Comparison of ENCODE assay signal across 24 mouse cellular contexts in genomic region chr11:49292777-49293176, GRCm38 (mm10). TPM values are rescaled to one million over a fixed set of nuclear protein-coding genes. Genes with fewer than 3 reads are reported as not detected.
DNase-seq lines count a peak whose midpoint lies in the region; ATAC-seq and TF ChIP-seq lines count a peak whose summit lies in the region.
"Had no signal": no experiment of that assay in that cellular context is flagged by ENCODE, and none has a peak within 500 bp of the region (broad histone marks: within the 10 kb centered on the region; RNA-seq: fewer than 3 reads in every experiment).

No protein-coding gene starts in this region.

- peak; percentile 27 for DNase-seq in forebrain, embryonic 14.5 days (ENCODE audit: low spot score)
- DNase-seq in midbrain, embryonic 14.5 days, result peak; percentile 14
- DNase-seq in layer of hippocampus, adult 8-10 months (ENCODE audit: low spot score in 2 of 2), result peak; percentile 39 to 42
- peak; percentile 54 for DNase-seq in right cerebral cortex, postnatal 25 days
- DNase-seq in spleen, postnatal 14 days (ENCODE audit: low spot score in 2 of 2), result no peak
- DNase-seq: cerebellum, adult 11-12 months; gastrocnemius, postnatal 25 days; heart, postnatal 4 days; kidney, adult 2 months; kidney, postnatal 25 days; lung, postnatal 36 days; spleen, adult 18-20 months; thymus, postnatal 14 days had no signal

- no peak overlapping the region for H3K4me2 ChIP-seq in forebrain, embryonic 14.5 days (ENCODE audit: low read length)
- H3K4me2 ChIP-seq in forebrain, embryonic 12.5 days, result no peak overlapping the region
- no peak overlapping the region for H3K4me2 ChIP-seq in midbrain, embryonic 14.5 days (ENCODE audit: low read length)
- H3K4me2 ChIP-seq in midbrain, embryonic 16.5 days (ENCODE audit: low read length), result no peak overlapping the region
- no peak overlapping the region for H3K4me2 ChIP-seq in intestine, postnatal 0 days (replicated peaks; ENCODE audit: low read depth)
- H3K4me2 ChIP-seq: embryonic facial prominence, embryonic 12.5 days; heart, embryonic 13.5 days; limb, embryonic 12.5 days; liver, embryonic 15.5 days; midbrain, embryonic 11.5 days had no signal

- no peaks in the 10 kb centered on the region for H3K9me3 ChIP-seq in forebrain, embryonic 14.5 days (replicated peaks; ENCODE audit: control insufficient read depth, low read length)
- H3K9me3 ChIP-seq in forebrain, embryonic 12.5 days, result no peaks in the 10 kb centered on the region
- H3K9me3 ChIP-seq in midbrain, embryonic 14.5 days (ENCODE audit: control insufficient read depth, low read length), result no peaks in the 10 kb centered on the region
- no peaks in the 10 kb centered on the region for H3K9me3 ChIP-seq in midbrain, embryonic 16.5 days (replicated peaks; ENCODE audit: control insufficient read depth, low read length, poor library complexity, severe bottlenecking)
- H3K9me3 ChIP-seq in intestine, postnatal 0 days (ENCODE audit: control insufficient read depth), result no peaks in the 10 kb centered on the region
- H3K9me3 ChIP-seq: embryonic facial prominence, embryonic 12.5 days; heart, embryonic 13.5 days; limb, embryonic 12.5 days; liver, embryonic 15.5 days had no signal

- no peak overlapping the region for H3K9ac ChIP-seq in forebrain, embryonic 14.5 days (ENCODE audit: low read length)
- no peak overlapping the region for H3K9ac ChIP-seq in forebrain, embryonic 12.5 days
- no peak overlapping the region for H3K9ac ChIP-seq in midbrain, embryonic 14.5 days (replicated peaks; ENCODE audit: low read length)
- no peak overlapping the region for H3K9ac ChIP-seq in midbrain, embryonic 16.5 days (ENCODE audit: low read depth, low read length)
- H3K9ac ChIP-seq in intestine, postnatal 0 days (ENCODE audit: low read depth, low read length), result no peak overlapping the region
- H3K9ac ChIP-seq: embryonic facial prominence, embryonic 12.5 days; heart, embryonic 13.5 days; limb, embryonic 12.5 days; liver, embryonic 15.5 days had no signal

- WGBS in forebrain, embryonic 14.5 days, result 30% methylated on average over 3 of the region's 3 CpGs
- 66% methylated on average over 3 of the region's 3 CpGs for WGBS in forebrain, embryonic 12.5 days
- WGBS in midbrain, embryonic 14.5 days, result 68% methylated on average over 3 of the region's 3 CpGs
- WGBS in midbrain, embryonic 16.5 days, result 45% methylated on average over 3 of the region's 3 CpGs
- WGBS in intestine, postnatal 0 days, result 80% methylated on average over 3 of the region's 3 CpGs

- no peak for TF ChIP-seq CTCF in intestine, postnatal 0 days (IDR thresholded peaks at IDR 0.05; ENCODE audit: low read depth)

- peak; percentile 44; the same call in 1 of the 2 replicates for ATAC-seq in forebrain, embryonic 14.5 days
- ATAC-seq in forebrain, embryonic 12.5 days (ENCODE audit: low FRiP score), result no peak
- ATAC-seq in midbrain, embryonic 14.5 days (ENCODE audit: low FRiP score, low TSS enrichment), result no peak
- ATAC-seq in midbrain, embryonic 16.5 days, result no peak
- ATAC-seq in intestine, postnatal 0 days, result no peak
- ATAC-seq: hindbrain, postnatal 0 days; Patski had no signal

- no peak overlapping the region for H3K4me3 ChIP-seq in forebrain, embryonic 14.5 days (ENCODE audit: low read depth, low read length)
- H3K4me3 ChIP-seq in forebrain, embryonic 12.5 days (replicated peaks), result no peak overlapping the region
- no peak overlapping the region for H3K4me3 ChIP-seq in midbrain, embryonic 14.5 days (replicated peaks; ENCODE audit: low read depth, low read length)
- H3K4me3 ChIP-seq in midbrain, embryonic 16.5 days (ENCODE audit: low read depth, low read length), result no peak overlapping the region
- no peak overlapping the region for H3K4me3 ChIP-seq in intestine, postnatal 0 days (ENCODE audit: low read depth, low read length)
- H3K4me3 ChIP-seq: embryonic facial prominence, embryonic 12.5 days; heart, embryonic 13.5 days; limb, embryonic 12.5 days; liver, embryonic 15.5 days had no signal

- no peak overlapping the region for H3K27ac ChIP-seq in forebrain, embryonic 14.5 days (ENCODE audit: low read depth, low read length)
- no peak overlapping the region for H3K27ac ChIP-seq in forebrain, embryonic 12.5 days
- H3K27ac ChIP-seq in midbrain, embryonic 14.5 days (replicated peaks; ENCODE audit: low read depth, low read length), result no peak overlapping the region
- no peak overlapping the region for H3K27ac ChIP-seq in midbrain, embryonic 16.5 days (ENCODE audit: low read length)
- no peak overlapping the region for H3K27ac ChIP-seq in intestine, postnatal 0 days (ENCODE audit: low read depth, low read length)
- H3K27ac ChIP-seq: embryonic facial prominence, embryonic 12.5 days; heart, embryonic 13.5 days; hindbrain, postnatal 0 days; limb, embryonic 12.5 days; liver, embryonic 15.5 days had no signal

- H3K27me3 ChIP-seq in forebrain, embryonic 14.5 days (replicated peaks; ENCODE audit: control insufficient read depth, insufficient read depth, low read length), result no peaks in the 10 kb centered on the region
- no peaks in the 10 kb centered on the region for H3K27me3 ChIP-seq in forebrain, embryonic 12.5 days
- no peaks in the 10 kb centered on the region for H3K27me3 ChIP-seq in midbrain, embryonic 14.5 days (ENCODE audit: control insufficient read depth, insufficient read depth, low read length)
- no peaks in the 10 kb centered on the region for H3K27me3 ChIP-seq in midbrain, embryonic 16.5 days (ENCODE audit: control insufficient read depth, insufficient read depth, low read depth, low read length)
- H3K27me3 ChIP-seq in intestine, postnatal 0 days (replicated peaks; ENCODE audit: control insufficient read depth, insufficient read depth, low read length), result no peaks in the 10 kb centered on the region
- H3K27me3 ChIP-seq: embryonic facial prominence, embryonic 12.5 days; heart, embryonic 13.5 days; limb, embryonic 12.5 days; liver, embryonic 15.5 days had no signal

- H3K4me1 ChIP-seq in forebrain, embryonic 14.5 days (ENCODE audit: control insufficient read depth, insufficient read depth, low read length), result no peaks in the 10 kb centered on the region
- peaks cover 2% of the 10 kb centered on the region; the same call in 1 of the 2 replicates for H3K4me1 ChIP-seq in forebrain, embryonic 12.5 days
- no peaks in the 10 kb centered on the region for H3K4me1 ChIP-seq in midbrain, embryonic 14.5 days (ENCODE audit: control insufficient read depth, insufficient read depth, low read length)
- no peaks in the 10 kb centered on the region for H3K4me1 ChIP-seq in midbrain, embryonic 16.5 days (ENCODE audit: control insufficient read depth, insufficient read depth, low read length)
- no peaks in the 10 kb centered on the region for H3K4me1 ChIP-seq in intestine, postnatal 0 days (replicated peaks; ENCODE audit: control insufficient read depth, insufficient read depth, low read length)
- H3K4me1 ChIP-seq: embryonic facial prominence, embryonic 12.5 days; heart, embryonic 13.5 days; limb, embryonic 12.5 days; liver, embryonic 15.5 days had no signal

- no peaks in the 10 kb centered on the region for H3K36me3 ChIP-seq in forebrain, embryonic 14.5 days (ENCODE audit: control insufficient read depth, insufficient read depth, low read length)
- H3K36me3 ChIP-seq in forebrain, embryonic 12.5 days (replicated peaks), result no peaks in the 10 kb centered on the region
- no peaks in the 10 kb centered on the region for H3K36me3 ChIP-seq in midbrain, embryonic 14.5 days (ENCODE audit: control insufficient read depth, insufficient read depth, low read length)
- no peaks in the 10 kb centered on the region for H3K36me3 ChIP-seq in midbrain, embryonic 16.5 days (ENCODE audit: control insufficient read depth, insufficient read depth, low read length)
- no peaks in the 10 kb centered on the region for H3K36me3 ChIP-seq in intestine, postnatal 0 days (ENCODE audit: control insufficient read depth, insufficient read depth)
- H3K36me3 ChIP-seq: embryonic facial prominence, embryonic 12.5 days; heart, embryonic 13.5 days; limb, embryonic 12.5 days; liver, embryonic 15.5 days had no signal

RNA-seq across cellular contexts. Expression of gene Olfr1392, which starts 7.7 kb away (rescaled TPM):
- polyA plus RNA-seq in forebrain, embryonic 14.5 days (2014; fragmentation: Nextera tagmentation; extraction: Ambion mirVana), result not detected in 2 replicates
- polyA plus RNA-seq in forebrain, embryonic 12.5 days (2016; fragmentation: Nextera tagmentation; extraction: Ambion mirVana), result not detected in 2 replicates
- 0.07 TPM in 1 of 2 replicates, not detected in the other for polyA plus RNA-seq in midbrain, embryonic 14.5 days (2014; fragmentation: Nextera tagmentation; extraction: Ambion mirVana)
- polyA plus RNA-seq in midbrain, embryonic 16.5 days (2015; fragmentation: Nextera tagmentation; extraction: Ambion mirVana), result not detected in 2 replicates
- not detected for total RNA-seq in layer of hippocampus, adult 8-10 months (2022)
- 0.08 TPM in 1 of 2 replicates, not detected in the other for polyA plus RNA-seq in intestine, postnatal 0 days (2015; fragmentation: Nextera tagmentation; extraction: Ambion mirVana)
- total RNA-seq: gastrocnemius, postnatal 25 days; hindbrain, postnatal 0 days had no signal
- polyA plus RNA-seq: embryonic facial prominence, embryonic 12.5 days; heart, embryonic 13.5 days; hindbrain, postnatal 0 days; liver, embryonic 15.5 days; midbrain, embryonic 11.5 days had no signal

RNA-seq across cellular contexts. Expression of gene Olfr10, which starts 11.8 kb away (rescaled TPM):
- not detected in 2 replicates for polyA plus RNA-seq in forebrain, embryonic 14.5 days (2014; fragmentation: Nextera tagmentation; extraction: Ambion mirVana)
- not detected in 2 replicates for polyA plus RNA-seq in forebrain, embryonic 12.5 days (2016; fragmentation: Nextera tagmentation; extraction: Ambion mirVana)
- not detected in 2 replicates for polyA plus RNA-seq in midbrain, embryonic 14.5 days (2014; fragmentation: Nextera tagmentation; extraction: Ambion mirVana)
- polyA plus RNA-seq in midbrain, embryonic 16.5 days (2015; fragmentation: Nextera tagmentation; extraction: Ambion mirVana), result not detected in 2 replicates
- total RNA-seq in layer of hippocampus, adult 8-10 months (2022), result not detected
- not detected in 2 replicates for polyA plus RNA-seq in intestine, postnatal 0 days (2015; fragmentation: Nextera tagmentation; extraction: Ambion mirVana)
- total RNA-seq: gastrocnemius, postnatal 25 days; heart, postnatal 4 days; hindbrain, postnatal 0 days had no signal
- polyA plus RNA-seq: embryonic facial prominence, embryonic 12.5 days; heart, embryonic 13.5 days; hindbrain, postnatal 0 days; kidney, adult 2 months; limb, embryonic 12.5 days; liver, embryonic 15.5 days; midbrain, embryonic 11.5 days; stomach, embryonic 16.5 days had no signal

RNA-seq across cellular contexts. Expression of gene Olfr1393, which starts 14.7 kb away (rescaled TPM):
- not detected in 2 replicates for polyA plus RNA-seq in forebrain, embryonic 14.5 days (2014; fragmentation: Nextera tagmentation; extraction: Ambion mirVana)
- polyA plus RNA-seq in forebrain, embryonic 12.5 days (2016; fragmentation: Nextera tagmentation; extraction: Ambion mirVana), result 0.06 and 0.18 TPM in 2 replicates
- polyA plus RNA-seq in midbrain, embryonic 14.5 days (2014; fragmentation: Nextera tagmentation; extraction: Ambion mirVana), result 0.22 TPM in 1 of 2 replicates, not detected in the other
- not detected in 2 replicates for polyA plus RNA-seq in midbrain, embryonic 16.5 days (2015; fragmentation: Nextera tagmentation; extraction: Ambion mirVana)
- total RNA-seq in layer of hippocampus, adult 8-10 months (2022), result not detected
- polyA plus RNA-seq in intestine, postnatal 0 days (2015; fragmentation: Nextera tagmentation; extraction: Ambion mirVana), result 0.16 TPM in 1 of 2 replicates, not detected in the other
- total RNA-seq: hindbrain, postnatal 0 days had no signal
- polyA plus RNA-seq: limb, embryonic 12.5 days; liver, embryonic 15.5 days; midbrain, embryonic 11.5 days; stomach, embryonic 16.5 days had no signal

RNA-seq across cellular contexts. Expression of gene Olfr1391, which starts 29.8 kb away (rescaled TPM):
- polyA plus RNA-seq in forebrain, embryonic 14.5 days (2014; fragmentation: Nextera tagmentation; extraction: Ambion mirVana), result not detected in 2 replicates
- polyA plus RNA-seq in forebrain, embryonic 12.5 days (2016; fragmentation: Nextera tagmentation; extraction: Ambion mirVana), result not detected in 2 replicates
- not detected in 2 replicates for polyA plus RNA-seq in midbrain, embryonic 14.5 days (2014; fragmentation: Nextera tagmentation; extraction: Ambion mirVana)
- polyA plus RNA-seq in midbrain, embryonic 16.5 days (2015; fragmentation: Nextera tagmentation; extraction: Ambion mirVana), result not detected in 2 replicates
- total RNA-seq in layer of hippocampus, adult 8-10 months (2022), result not detected
- polyA plus RNA-seq in intestine, postnatal 0 days (2015; fragmentation: Nextera tagmentation; extraction: Ambion mirVana), result not detected in 2 replicates
- total RNA-seq: gastrocnemius, postnatal 25 days; heart, postnatal 4 days; hindbrain, postnatal 0 days had no signal
- polyA plus RNA-seq: embryonic facial prominence, embryonic 12.5 days; heart, embryonic 13.5 days; hindbrain, postnatal 0 days; kidney, adult 2 months; limb, embryonic 12.5 days; liver, embryonic 15.5 days; midbrain, embryonic 11.5 days; Patski; stomach, embryonic 16.5 days had no signal

RNA-seq across cellular contexts. Expression of gene Olfr1390, which starts 42.2 kb away (rescaled TPM):
- polyA plus RNA-seq in forebrain, embryonic 14.5 days (2014; fragmentation: Nextera tagmentation; extraction: Ambion mirVana), result not detected in 2 replicates
- polyA plus RNA-seq in forebrain, embryonic 12.5 days (2016; fragmentation: Nextera tagmentation; extraction: Ambion mirVana), result not detected in 2 replicates
- not detected in 2 replicates for polyA plus RNA-seq in midbrain, embryonic 14.5 days (2014; fragmentation: Nextera tagmentation; extraction: Ambion mirVana)
- polyA plus RNA-seq in midbrain, embryonic 16.5 days (2015; fragmentation: Nextera tagmentation; extraction: Ambion mirVana), result not detected in 2 replicates
- not detected for total RNA-seq in layer of hippocampus, adult 8-10 months (2022)
- polyA plus RNA-seq in intestine, postnatal 0 days (2015; fragmentation: Nextera tagmentation; extraction: Ambion mirVana), result not detected in 2 replicates
- total RNA-seq: gastrocnemius, postnatal 25 days; heart, postnatal 4 days; hindbrain, postnatal 0 days had no signal
- polyA plus RNA-seq: embryonic facial prominence, embryonic 12.5 days; heart, embryonic 13.5 days; hindbrain, postnatal 0 days; kidney, adult 2 months; limb, embryonic 12.5 days; liver, embryonic 15.5 days; midbrain, embryonic 11.5 days; Patski; stomach, embryonic 16.5 days had no signal

Comparison
In these comparisons a context has a peak if more than half of its experiments do, and no peak if none do; other contexts are left out.
1. DNase-seq: peak in forebrain, embryonic 14.5 days (single experiment), midbrain, embryonic 14.5 days (single experiment), layer of hippocampus, adult 8-10 months (2 of 2) and right cerebral cortex, postnatal 25 days (single experiment); none in spleen, postnatal 14 days (0 of 2).